Mouse (Mus musculus): ENCODE results near the gene Zdhhc13. TPM values are rescaled to one million over a fixed set of nuclear protein-coding genes. Genes with fewer than 3 reads are reported as not detected.

The Zdhhc13 gene
- total RNA-seq (2021): 10 to 100 TPM; 21.4 to 23.4 TPM

- peak; percentile 91 to 92 for DNase-seq
Observed at GRCm38 (mm10) chr7:48788851-48789572, at the start of gene Zdhhc13. Gene Zdhhc13 (plus strand): TSS chr7:48789003.

GRCm38 (mm10) chr7:48749298-48750163, 39.3 kb upstream of the Zdhhc13 start:
- DNase-seq: peak; percentile 64 to 71

- DNase-seq: no peak
Observed at GRCm38 (mm10) chr7:48750164-48750809, 38.5 kb upstream of the Zdhhc13 start.

DNA sequence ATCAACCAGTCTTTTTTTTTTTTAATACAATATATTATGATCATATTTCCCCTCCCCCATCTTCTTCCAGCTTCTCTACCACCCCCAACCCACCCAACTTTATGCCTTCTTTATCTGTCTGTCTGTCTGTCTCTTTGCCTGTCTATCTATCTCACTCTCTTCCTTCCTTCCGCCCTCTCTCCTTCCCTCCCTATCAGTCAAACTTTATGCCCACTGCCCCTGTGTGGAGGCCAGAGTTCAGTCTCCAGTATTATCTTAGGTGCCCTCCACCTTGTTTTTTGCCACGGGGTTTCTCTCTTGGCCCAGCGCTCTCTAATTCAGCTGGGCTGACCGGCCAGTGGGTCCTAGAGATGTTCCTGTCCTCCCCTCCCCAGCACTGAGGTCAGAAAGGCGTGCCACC, 37.6 kb upstream of the Zdhhc13 start:
- DNase-seq: no peak

- no peak for DNase-seq
Observed at GRCm38 (mm10) chr7:48754415-48754974, 34.3 kb upstream of the Zdhhc13 start.

DNA sequence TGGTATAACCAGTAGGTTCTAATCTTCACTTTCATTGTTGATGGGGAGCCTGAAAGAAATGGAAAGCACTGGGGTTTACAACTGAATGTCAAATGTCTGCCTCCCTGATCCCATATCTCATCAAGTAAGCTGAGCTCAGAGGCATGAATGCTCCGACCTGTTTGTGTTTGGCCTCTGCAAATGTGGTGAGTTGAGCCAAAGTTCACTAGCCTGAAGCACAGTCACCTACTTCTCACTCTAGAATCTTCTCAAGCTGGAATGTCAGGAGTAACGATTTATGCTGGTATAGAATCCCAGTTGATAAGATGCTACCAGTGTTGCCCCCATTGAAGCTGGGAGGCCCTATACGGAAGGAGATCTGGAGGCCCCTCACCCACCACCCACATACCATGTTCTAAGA, 33.0 kb upstream of the Zdhhc13 start:
- DNase-seq: no peak

- no peak for DNase-seq
Observed at GRCm38 (mm10) chr7:48756306-48756931, 32.4 kb upstream of the Zdhhc13 start.

DNA sequence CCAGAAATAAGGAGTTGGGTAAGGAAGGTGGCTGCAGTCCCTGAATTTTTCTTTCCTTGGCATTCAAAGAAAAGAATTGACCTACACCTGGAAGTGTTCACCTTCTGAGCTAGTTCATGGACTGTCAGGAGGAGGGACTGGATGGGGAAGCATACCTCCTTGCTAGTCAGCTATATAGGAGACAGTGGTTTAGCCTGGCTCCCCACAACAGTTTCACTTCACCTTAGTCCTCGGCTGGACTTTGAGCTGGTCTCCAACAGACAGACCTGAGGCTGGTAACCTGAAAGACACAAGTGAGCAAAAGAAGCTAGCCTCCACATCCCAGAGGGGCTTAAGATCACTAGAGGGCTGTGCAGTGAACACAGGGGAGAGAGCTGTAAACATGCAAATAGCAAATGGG, 30.7 kb upstream of the Zdhhc13 start:
- DNase-seq: no peak

- DNase-seq: no peak
Observed at GRCm38 (mm10) chr7:48760789-48761188, 28.0 kb upstream of the Zdhhc13 start.

GRCm38 (mm10) chr7:48762289-48762688, 26.5 kb upstream of the Zdhhc13 start:
- DNase-seq: no peak

- DNase-seq: no peak
Observed at GRCm38 (mm10) chr7:48762721-48763120, 26.1 kb upstream of the Zdhhc13 start.

DNA sequence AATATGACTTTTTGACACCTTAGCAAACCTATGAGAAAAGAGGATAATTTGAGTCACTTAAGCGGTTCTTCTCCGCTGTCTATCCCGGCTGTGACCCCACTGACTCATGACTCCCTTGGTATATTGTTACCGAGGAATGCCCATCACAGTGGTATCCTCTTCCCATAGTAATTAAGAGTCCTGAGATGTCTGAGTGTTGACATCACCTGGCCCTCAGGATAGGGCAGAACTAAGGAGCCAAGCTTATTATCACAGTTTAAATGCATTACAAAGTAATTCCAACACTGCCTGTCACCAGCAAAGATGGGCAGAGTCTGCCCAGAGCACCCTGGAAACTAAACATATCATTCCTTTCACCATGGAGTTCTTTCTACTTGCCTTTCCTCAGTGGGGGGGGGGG, 22.8 kb upstream of the Zdhhc13 start:
- DNase-seq: no peak

DNA sequence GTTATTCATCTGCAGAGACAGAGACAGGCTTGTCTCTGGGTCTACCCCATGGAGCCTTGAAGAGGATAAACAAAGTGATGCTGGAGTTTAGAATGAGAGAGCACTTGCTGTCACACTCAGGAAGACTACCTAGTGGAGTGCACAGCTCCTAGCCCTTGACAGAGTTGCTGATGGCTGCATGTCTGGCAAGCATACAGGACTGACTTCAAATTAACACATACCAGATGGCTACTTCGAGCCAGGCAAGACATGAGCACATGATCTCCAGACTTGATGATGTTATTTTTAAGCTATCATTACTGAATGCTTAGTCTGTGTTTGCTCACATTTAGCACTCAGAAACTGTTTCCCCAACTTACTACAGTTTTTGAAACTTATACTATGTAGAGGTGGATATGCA, 19.1 kb upstream of the Zdhhc13 start:
- no peak for DNase-seq

GRCm38 (mm10) chr7:48772060-48772734, 16.6 kb upstream of the Zdhhc13 start:
- DNase-seq: no peak

DNA sequence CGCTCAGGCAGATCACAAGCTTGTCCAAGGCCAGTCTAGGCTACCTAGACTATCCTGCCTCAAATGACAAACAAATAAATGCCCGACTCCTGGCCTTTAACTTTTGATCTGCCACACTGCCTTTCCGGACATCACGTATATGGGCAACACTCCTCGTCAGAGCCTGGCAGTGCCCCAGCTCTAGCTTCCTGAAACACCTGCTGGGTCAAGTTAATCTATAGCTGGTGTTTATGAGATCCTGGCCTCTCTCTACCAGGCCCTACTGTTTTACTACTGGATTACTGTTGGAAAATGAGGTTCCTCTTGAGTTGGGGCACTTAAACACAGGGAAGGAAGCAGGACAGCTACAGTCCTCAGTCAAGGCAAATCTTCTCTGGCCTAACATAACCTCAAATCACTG, 15.5 kb upstream of the Zdhhc13 start:
- no peak for DNase-seq

DNA sequence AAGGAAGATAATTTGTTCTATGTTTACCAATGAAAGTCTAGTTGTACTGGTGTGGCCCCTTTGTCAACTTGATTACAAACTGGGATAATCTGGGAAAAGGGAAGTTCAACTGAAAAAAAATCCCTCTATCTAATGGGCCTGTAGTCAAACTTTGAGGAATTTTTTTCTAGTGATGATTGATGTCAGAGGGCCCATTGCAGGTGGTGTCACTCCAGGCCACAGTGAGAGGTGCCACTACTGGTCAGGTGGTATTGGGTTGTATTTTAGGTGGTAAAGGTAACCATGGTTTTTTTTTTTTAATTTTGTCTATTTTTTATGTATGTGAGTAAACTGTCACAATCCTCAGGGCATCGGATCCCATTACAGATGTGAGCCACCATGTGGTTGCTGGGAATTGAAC, 14.2 kb upstream of the Zdhhc13 start:
- no peak for DNase-seq

DNA sequence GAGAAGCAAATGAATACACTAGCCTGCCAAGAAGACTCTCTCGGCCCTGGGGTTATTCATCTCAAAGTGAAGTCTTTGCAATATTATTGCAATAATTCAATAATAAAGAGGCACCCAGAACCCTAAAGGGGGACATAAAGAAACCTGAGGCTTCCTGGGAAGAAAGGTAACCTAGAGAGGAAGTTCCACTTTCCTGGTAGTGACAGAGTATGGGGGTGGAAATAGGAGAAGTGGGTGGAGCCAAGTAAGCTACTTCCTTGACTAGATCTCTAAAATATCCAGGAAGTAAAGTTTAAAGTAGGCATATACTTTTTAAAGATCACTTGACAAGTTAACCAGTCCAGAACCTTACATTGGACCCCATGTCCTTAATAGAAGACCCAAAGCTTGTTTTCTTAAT, 13.4 kb upstream of the Zdhhc13 start:
- DNase-seq: no peak

DNA sequence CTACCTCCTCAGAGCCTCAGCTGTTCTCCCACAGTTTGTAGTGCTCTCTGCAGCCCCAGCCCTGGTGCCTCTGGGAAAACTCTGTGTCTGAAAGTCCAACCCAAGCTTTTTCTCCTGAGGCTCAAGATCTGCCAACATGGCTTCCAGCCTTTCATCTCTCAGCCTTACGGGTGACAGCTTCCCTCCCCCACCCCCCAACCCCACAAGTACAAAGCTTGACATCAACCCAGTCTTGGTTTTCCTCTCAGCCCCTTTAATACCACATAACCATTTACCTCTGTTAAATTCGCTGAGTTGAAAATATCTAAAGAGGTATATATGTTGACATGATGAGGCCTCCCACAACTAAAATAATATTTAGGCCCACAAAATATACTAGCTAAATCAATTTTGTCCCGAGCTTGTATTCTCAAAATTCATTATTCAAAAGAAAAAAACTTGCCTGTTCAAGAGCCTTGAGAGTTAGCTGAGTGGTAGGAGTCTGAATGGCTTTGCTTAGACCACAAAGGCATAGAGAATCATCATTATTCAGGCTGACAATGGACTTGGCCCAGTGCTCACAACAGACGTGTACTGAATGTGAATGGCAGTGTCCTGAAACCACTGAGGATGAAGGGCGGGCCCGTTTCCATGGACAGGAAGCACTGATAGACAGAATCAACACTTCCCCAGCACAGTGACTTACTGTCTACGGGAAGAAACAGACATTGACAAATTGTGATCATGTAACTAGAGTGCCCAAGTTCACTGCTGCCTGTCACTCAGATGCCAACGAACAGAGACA, 10.9 kb upstream of the Zdhhc13 start:
- DNase-seq: peak; percentile 5 to 18

DNA sequence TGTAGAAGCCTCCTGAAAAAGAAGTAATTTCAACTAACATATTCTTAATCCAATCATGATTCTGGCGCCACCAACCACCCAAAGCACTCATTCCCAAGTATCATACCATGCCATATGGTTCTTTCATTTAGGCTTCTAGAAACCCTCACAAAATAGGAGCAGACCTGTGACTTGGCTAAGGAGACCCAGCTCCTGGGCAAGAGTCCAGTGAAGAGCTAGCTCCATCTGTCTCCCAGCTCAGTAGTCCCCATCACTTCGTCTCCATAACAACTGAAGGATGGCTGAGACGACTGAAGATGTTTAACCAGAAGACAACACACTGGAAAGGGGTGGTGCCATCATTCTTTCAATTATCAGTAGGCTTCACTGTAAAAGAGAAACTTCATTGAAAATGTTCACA, 9.7 kb upstream of the Zdhhc13 start:
- peak; percentile 23 to 26 for DNase-seq

- DNase-seq: no peak
Observed at GRCm38 (mm10) chr7:48782432-48782831, 6.4 kb upstream of the Zdhhc13 start.

Measured in layer of hippocampus, postnatal 36 days (tissue).